Mouse (Mus musculus) Patski (cell line): Measurements from ENCODE around the gene Pomgnt2. TPM values are rescaled to one million over a fixed set of nuclear protein-coding genes. Genes with fewer than 3 reads are reported as not detected.

Experiments
- ATAC-seq: fragments of 100-300 bp; one replicate; pipeline ENCODE4 v1.8.0; 2021
- CTCF ChIA-PET: fragments of 350-600 bp; sonication (Branson Sonifier 250); formaldehyde crosslinking; loops from one replicate; lab custom pipeline; 2022; ENCODE audit warnings: inconsistent platforms; lab: Charles Lee
- POLR2A ChIA-PET: fragments of 350-600 bp; sonication (Branson Sonifier 250); formaldehyde crosslinking; loops from one replicate; lab custom pipeline; 2022; ENCODE audit warnings: antibody characterized with exemption, inconsistent platforms; lab: Charles Lee
- DNase-seq: peaks from one replicate; pipeline ENCODE4 v3.0.0-alpha.2; 2011; ENCODE audit warnings: low read depth, low spot score
- H3K27me3 ChIP-seq: fragments of 371-371 bp; one replicate; pipeline ENCODE4 v1.5.1; 2021
- CTCF ChIP-seq: fragments of 100-300 bp; IDR thresholded peaks from one replicate; pipeline ENCODE4 v1.5.1; 2021
- in situ Hi-C: fragments of 300-500 bp; cut with MboI; formaldehyde crosslinking; loops from 3 replicates; pipeline ENCODE4 v1.11.1; 2018; ENCODE audit warnings: low pct_unique_long_range_greater_than_20kb, mixed read lengths
- polyA plus RNA-seq: library from polyadenylated mRNA; unstranded; gene quantifications from one replicate; pipeline ENCODE4 v1.2.3, GENCODE M21; 2021

Pomgnt2 gene
- polyA plus RNA-seq, 1 experiment from 2014 or later, result 20.8 TPM

- POLR2A ChIA-PET, result no interaction called here
- peaks cover 13% of the 10 kb centered on the region for H3K27me3 ChIP-seq
- ATAC-seq (no peak), DNase-seq (no peak)
- no peak for TF ChIP-seq CTCF
- in situ Hi-C loops, result no loop called here
- CTCF ChIA-PET, result no interaction called here
These were observed 3.9 kb downstream of the Pomgnt2 start for GRCm38 (mm10) chr9:121993047-121993446.

- TF ChIP-seq CTCF, result no peak
- H3K27me3 ChIP-seq, result no peaks in the 10 kb centered on the region
- ChIA-PET CTCF (no interaction called here), POLR2A (no interaction called here)
- in situ Hi-C loops, result no loop called here
- no peak for DNase-seq
- no peak for ATAC-seq
These were observed 5.9 kb downstream of the Pomgnt2 start for GRCm38 (mm10) chr9:121991041-121991440.

GRCm38 (mm10) chr9:121989536-121989935 is 7.4 kb downstream of the Pomgnt2 start:
- DNase-seq (no peak), ATAC-seq (no peak)
- TF ChIP-seq CTCF, result no peak
- no peaks in the 10 kb centered on the region for H3K27me3 ChIP-seq
- ChIA-PET POLR2A (no interaction called here), CTCF (interaction anchor here (1.7 kb wide), 1 partner anchor 25 kb away, joined by 5 read pairs; no protein-coding TSS in a partner anchor)
- in situ Hi-C loops, result no loop called here

GRCm38 (mm10) chr9:121988910-121989309 is 8.0 kb downstream of the Pomgnt2 start:
- POLR2A ChIA-PET, result no interaction called here
- CTCF ChIA-PET, result interaction anchor here (1.7 kb wide), 1 partner anchor 26 kb away, joined by 5 read pairs; no protein-coding TSS in a partner anchor
- DNase-seq (no peak), ATAC-seq (no peak)
- TF ChIP-seq CTCF, result no peak
- in situ Hi-C loops, result no loop called here
- H3K27me3 ChIP-seq, result no peaks in the 10 kb centered on the region

- ATAC-seq (no peak), DNase-seq (peak; percentile 9)
- in situ Hi-C loops, result loop anchor here (5.0 kb wide), 1 partner anchor 37 kb away; no protein-coding TSS in a partner anchor
- H3K27me3 ChIP-seq, result no peaks in the 10 kb centered on the region
- ChIA-PET POLR2A (no interaction called here), CTCF (interaction anchor here (0.7 to 2.6 kb wide), 7 partner anchors 10 to 104 kb away, joined by 3 to 14 read pairs (median 3); no protein-coding TSS in a partner anchor)
- TF ChIP-seq CTCF, result no peak
These were observed 12.1 kb downstream of the Pomgnt2 start for GRCm38 (mm10) chr9:121984465-121985461.

GRCm38 (mm10) chr9:121983504-121983903 is 13.4 kb downstream of the Pomgnt2 start:
- in situ Hi-C loops, result loop anchor here (5.0 kb wide), 1 partner anchor 36 kb away; no protein-coding TSS in a partner anchor
- ChIA-PET CTCF (interaction anchor here (1.1 to 2.6 kb wide), 2 partner anchors 11 to 35 kb away, joined by 3 to 14 read pairs; no protein-coding TSS in a partner anchor), POLR2A (no interaction called here)
- ATAC-seq (no peak), DNase-seq (no peak)
- no peaks in the 10 kb centered on the region for H3K27me3 ChIP-seq
- no peak for TF ChIP-seq CTCF

- in situ Hi-C loops, result loop anchor here (5.0 kb wide), 1 partner anchor 35 kb away; no protein-coding TSS in a partner anchor
- DNase-seq (no peak), ATAC-seq (no peak)
- H3K27me3 ChIP-seq, result no peaks in the 10 kb centered on the region
- CTCF ChIA-PET, result interaction anchor here (1.1 kb wide), 1 partner anchor 12 kb away, joined by 3 read pairs; no protein-coding TSS in a partner anchor
- TF ChIP-seq CTCF, result no peak
- POLR2A ChIA-PET, result no interaction called here
These were observed 14.2 kb downstream of the Pomgnt2 start for GRCm38 (mm10) chr9:121982665-121983064.

GRCm38 (mm10) chr9:121982214-121982613 is 14.7 kb downstream of the Pomgnt2 start:
- POLR2A ChIA-PET, result no interaction called here
- DNase-seq (no peak), ATAC-seq (no peak)
- no peaks in the 10 kb centered on the region for H3K27me3 ChIP-seq
- TF ChIP-seq CTCF, result no peak
- in situ Hi-C loops, result loop anchor here (5.0 kb wide), 1 partner anchor 35 kb away; no protein-coding TSS in a partner anchor
- CTCF ChIA-PET, result interaction anchor here (1.1 kb wide), 1 partner anchor 12 kb away, joined by 3 read pairs; no protein-coding TSS in a partner anchor

GRCm38 (mm10) chr9:121981466-121982105 is 15.3 kb downstream of the Pomgnt2 start:
- no peak for TF ChIP-seq CTCF
- no peak for DNase-seq

GRCm38 (mm10) chr9:121981046-121981445 is 15.9 kb downstream of the Pomgnt2 start:
- ChIA-PET CTCF (interaction anchor here (1.0 to 1.8 kb wide), 2 partner anchors 33 to 613 kb away, joined by 3 to 10 read pairs; no protein-coding TSS in a partner anchor), POLR2A (no interaction called here)
- DNase-seq (no peak), ATAC-seq (no peak)
- TF ChIP-seq CTCF, result no peak
- H3K27me3 ChIP-seq, result no peaks in the 10 kb centered on the region
- in situ Hi-C loops, result loop anchor here (5.0 kb wide), 1 partner anchor 34 kb away; no protein-coding TSS in a partner anchor

More at GRCm38 (mm10) chr9:121981466-121982105, 15.3 kb downstream of the Pomgnt2 start:
- H3K27me3 ChIP-seq, result no peaks in the 10 kb centered on the region
- ChIA-PET CTCF (interaction anchor here (1.0 to 1.8 kb wide), 2 partner anchors 34 to 613 kb away, joined by 3 to 10 read pairs; no protein-coding TSS in a partner anchor), POLR2A (no interaction called here)
- ATAC-seq, result no peak
- in situ Hi-C loops, result loop anchor here (5.0 kb wide), 1 partner anchor 34 kb away; no protein-coding TSS in a partner anchor
